Mouse (Mus musculus) myocyte (in vitro differentiated cells): ENCODE data around the gene Clnk.

Experiments used
- MAX ChIP-seq: IDR thresholded peaks from one replicate; pipeline ENCODE4 v1.6.1; 2011; ENCODE audit warnings: low read depth, mild to moderate bottlenecking, control low read depth
- MYOD1 ChIP-seq, 3 experiments: IDR thresholded peaks; one replicate each; pipeline ENCODE4 v1.6.1; 2011; ENCODE audit warnings: control low read depth in 2 of 3, low read depth in 2 of 3, mild to moderate bottlenecking in 2 of 3, moderate library complexity in 1 of 3; ENCODE audit not compliant: insufficient read length in 2 of 3, control insufficient read depth in 1 of 3
- MYOG ChIP-seq, 3 experiments: IDR thresholded peaks; one replicate each; pipeline ENCODE4 v1.6.1; 2011; ENCODE audit warnings: control low read depth in 2 of 3, low read depth in 2 of 3, mild to moderate bottlenecking in 2 of 3; ENCODE audit not compliant: insufficient read length in 2 of 3, control insufficient read depth in 1 of 3, insufficient read depth in 1 of 3
- POLR2A ChIP-seq: IDR thresholded peaks from one replicate; pipeline ENCODE4 v1.6.1; 2011; ENCODE audit warnings: low read depth, mild to moderate bottlenecking, control low read depth, moderate library complexity; ENCODE audit not compliant: insufficient read length
- POLR2AphosphoS2 ChIP-seq: IDR thresholded peaks from one replicate; pipeline ENCODE4 v1.6.1; 2011; ENCODE audit warnings: low read depth, control low read depth; ENCODE audit not compliant: insufficient read length
- REST ChIP-seq: IDR thresholded peaks from one replicate; pipeline ENCODE4 v1.6.1; 2011; ENCODE audit warnings: mild to moderate bottlenecking, control low read depth, moderate library complexity; ENCODE audit not compliant: insufficient read depth, insufficient read length
- USF1 ChIP-seq: IDR thresholded peaks from one replicate; pipeline ENCODE4 v1.6.1; 2011; ENCODE audit warnings: low read depth, mild to moderate bottlenecking, control low read depth, moderate library complexity

- TF ChIP-seq POLR2A (no peak), MAX (no peak), USF1 (no peak), POLR2AphosphoS2 (no peak), MYOG (IDR thresholded peaks at IDR 0.05; ENCODE audit: control insufficient read depth in 1 of 3, insufficient read depth in 1 of 3, insufficient read length in 2 of 3, low read depth in 2 of 3) (no peak), REST (no peak), MYOD1 (IDR thresholded peaks at IDR 0.05; ENCODE audit: control insufficient read depth in 1 of 3, insufficient read length in 2 of 3, low read depth in 2 of 3) (no peak)
These were observed 28.0 kb upstream of the Clnk start for GRCm38 (mm10) chr5:38904528-38905044.
